16 mouse cellular contexts compared by ENCODE assay signal in genomic region chr8:119531973-119532372, GRCm38 (mm10). TPM values are rescaled to one million over a fixed set of nuclear protein-coding genes. Genes with fewer than 3 reads are reported as not detected.
DNase-seq lines count a peak whose midpoint lies in the region; ATAC-seq and TF ChIP-seq lines count a peak whose summit lies in the region.
"Had no signal": no experiment of that assay in that cellular context is flagged by ENCODE, and none has a peak within 500 bp of the region (broad histone marks: within the 10 kb centered on the region; RNA-seq: fewer than 3 reads in every experiment).

No protein-coding gene starts in this region.

- ATAC-seq in intestine, embryonic 16.5 days = 0 out of 2 replicates have a peak, but pooled peaks have one; percentile 31
- ATAC-seq in intestine, embryonic 15.5 days = no peak
- ATAC-seq: CD4-positive, CD25-positive, alpha-beta regulatory T cell, adult 4 months had no signal

- H3K9ac ChIP-seq in intestine, embryonic 16.5 days (ENCODE audit: low read depth, low read length) = no peak overlapping the region
- H3K9ac ChIP-seq in intestine, embryonic 15.5 days = no peak overlapping the region

- TF ChIP-seq POLR2A in thymus, adult 2 months (IDR thresholded peaks at IDR 0.05; ENCODE audit: control insufficient read depth, extremely low read depth, insufficient read depth, low read length, poor library complexity) = no peak

- no peak overlapping the region for H3K4me3 ChIP-seq in intestine, embryonic 16.5 days (ENCODE audit: low read length)
- H3K4me3 ChIP-seq in intestine, embryonic 15.5 days (replicated peaks) = no peak overlapping the region
- no peak overlapping the region for H3K4me3 ChIP-seq in left cerebral cortex, adult 2 months
- H3K4me3 ChIP-seq in thymus, adult 2 months (ENCODE audit: control insufficient read depth, insufficient read depth, low read length) = no peak overlapping the region
- H3K4me3 ChIP-seq: midbrain, embryonic 10.5 days had no signal

- peaks cover 9% of the 10 kb centered on the region; the same call in 1 of the 2 replicates for H3K4me1 ChIP-seq in intestine, embryonic 16.5 days (ENCODE audit: control insufficient read depth, insufficient read depth, low read length)
- H3K4me1 ChIP-seq in intestine, embryonic 15.5 days (replicated peaks) = no peaks in the 10 kb centered on the region
- H3K4me1 ChIP-seq in thymus, adult 2 months (replicated peaks; ENCODE audit: control insufficient read depth, insufficient read depth, low read length) = no peaks in the 10 kb centered on the region

- peak; percentile 72 for DNase-seq in layer of hippocampus, adult 11-12 months (ENCODE audit: low spot score)
- DNase-seq in left cerebral cortex, adult 2 months (ENCODE audit: extremely low spot score in 1 of 2, low spot score in 2 of 2) = peak; percentile 62 to 68
- peak; percentile 70 to 87 for DNase-seq in right cerebral cortex, postnatal 36 days (ENCODE audit: low spot score in 2 of 2)
- no peak for DNase-seq in kidney, postnatal 36 days
- DNase-seq in kidney, postnatal 10 days = no peak
- DNase-seq in thymus, adult 2 months = no peak
- DNase-seq: cerebellum, postnatal 14 days; gastrocnemius, postnatal 10 days; kidney, postnatal 14 days had no signal

- H3K27ac ChIP-seq in intestine, embryonic 16.5 days (ENCODE audit: low read length) = no peak overlapping the region
- H3K27ac ChIP-seq in intestine, embryonic 15.5 days = no peak overlapping the region
- H3K27ac ChIP-seq in left cerebral cortex, adult 2 months = no peak overlapping the region
- no peak overlapping the region for H3K27ac ChIP-seq in thymus, adult 2 months (ENCODE audit: control insufficient read depth, insufficient read depth, low read length)
- H3K27ac ChIP-seq: midbrain, embryonic 10.5 days had no signal

- TF ChIP-seq CTCF in left cerebral cortex, adult 2 months (IDR thresholded peaks at IDR 0.05) = no peak
- no peak for TF ChIP-seq CTCF in thymus, adult 2 months (IDR thresholded peaks at IDR 0.05; ENCODE audit: borderline replicate concordance, control insufficient read depth, extremely low read depth, insufficient read depth, low read length, poor library complexity)

- intact Hi-C loops in left cerebral cortex, adult 2 months (cut with DNase I) = no loop called here

- WGBS in intestine, embryonic 16.5 days = 84% methylated on average over 9 of the region's 9 CpGs
- 88% methylated on average over 9 of the region's 9 CpGs for WGBS in intestine, embryonic 15.5 days
- WGBS in thymus, adult 2 months = 92% methylated on average over 9 of the region's 9 CpGs

- H3K27me3 ChIP-seq in intestine, embryonic 16.5 days (replicated peaks; ENCODE audit: control insufficient read depth, insufficient read depth, low read length) = no peaks in the 10 kb centered on the region
- H3K27me3 ChIP-seq in intestine, embryonic 15.5 days (replicated peaks) = no peaks in the 10 kb centered on the region
- H3K27me3 ChIP-seq in thymus, adult 2 months (ENCODE audit: control insufficient read depth, insufficient read depth, low read length) = no peaks in the 10 kb centered on the region

- no peaks in the 10 kb centered on the region for H3K9me3 ChIP-seq in intestine, embryonic 16.5 days (ENCODE audit: control insufficient read depth, low read length)
- no peaks in the 10 kb centered on the region for H3K9me3 ChIP-seq in intestine, embryonic 15.5 days
- H3K9me3 ChIP-seq: midbrain, embryonic 10.5 days had no signal

- H3K4me2 ChIP-seq in intestine, embryonic 16.5 days (ENCODE audit: low read depth, low read length) = no peak overlapping the region
- no peak overlapping the region for H3K4me2 ChIP-seq in intestine, embryonic 15.5 days (replicated peaks)
- H3K4me2 ChIP-seq: liver, embryonic 11.5 days had no signal

- peaks cover 33% of the 10 kb centered on the region for H3K36me3 ChIP-seq in intestine, embryonic 16.5 days (ENCODE audit: control insufficient read depth, insufficient read depth, low read length)
- H3K36me3 ChIP-seq in intestine, embryonic 15.5 days = peaks cover 64% of the 10 kb centered on the region
- H3K36me3 ChIP-seq in thymus, adult 2 months (ENCODE audit: control insufficient read depth, insufficient read depth, low read length) = peaks cover 92% of the 10 kb centered on the region

RNA-seq across cellular contexts. Expression of gene Mbtps1, which starts 26.6 kb away (rescaled TPM):
- 78.0 and 82.5 TPM in 2 replicates for polyA plus RNA-seq in intestine, embryonic 16.5 days (2015; fragmentation: Nextera tagmentation; extraction: Ambion mirVana)
- polyA plus RNA-seq in intestine, embryonic 15.5 days (2015; fragmentation: Nextera tagmentation; extraction: Ambion mirVana) = 83.6 and 88.8 TPM in 2 replicates
- 10 to 100 TPM; 61.0 to 64.3 TPM for total RNA-seq in left cerebral cortex, adult 2 months (2021)
- polyA plus RNA-seq in thymus, adult 2 months (2012; rRNA removed) = 166 and 177 TPM in 2 replicates

RNA-seq across cellular contexts. Expression of gene Slc38a8, which starts 30.5 kb away (rescaled TPM):
- polyA plus RNA-seq in intestine, embryonic 16.5 days (2015; fragmentation: Nextera tagmentation; extraction: Ambion mirVana) = 0.05 and 0.06 TPM in 2 replicates
- polyA plus RNA-seq in intestine, embryonic 15.5 days (2015; fragmentation: Nextera tagmentation; extraction: Ambion mirVana) = 0.05 TPM in 1 of 2 replicates, not detected in the other
- under 1 TPM; 0.30 to 0.48 TPM for total RNA-seq in left cerebral cortex, adult 2 months (2021)
- 0.27 and 0.51 TPM in 2 replicates for polyA plus RNA-seq in thymus, adult 2 months (2012; rRNA removed)
- total RNA-seq: gastrocnemius, postnatal 10 days had no signal
- polyA plus RNA-seq: CD4-positive, CD25-positive, alpha-beta regulatory T cell, adult 4 months; liver, embryonic 11.5 days; lung, embryonic 16.5 days had no signal

RNA-seq across cellular contexts. Expression of gene Hsdl1, which starts 43.0 kb away (rescaled TPM):
- polyA plus RNA-seq in intestine, embryonic 16.5 days (2015; fragmentation: Nextera tagmentation; extraction: Ambion mirVana) = 32.3 and 33.3 TPM in 2 replicates
- polyA plus RNA-seq in intestine, embryonic 15.5 days (2015; fragmentation: Nextera tagmentation; extraction: Ambion mirVana) = 28.8 and 32.6 TPM in 2 replicates
- 10 to 100 TPM; 42.3 to 43.1 TPM for total RNA-seq in left cerebral cortex, adult 2 months (2021)
- 149 and 176 TPM in 2 replicates for polyA plus RNA-seq in thymus, adult 2 months (2012; rRNA removed)

RNA-seq across cellular contexts. Expression of gene Dnaaf1, which starts 43.1 kb away (rescaled TPM):
- polyA plus RNA-seq in intestine, embryonic 16.5 days (2015; fragmentation: Nextera tagmentation; extraction: Ambion mirVana) = 2.6 and 3.5 TPM in 2 replicates
- polyA plus RNA-seq in intestine, embryonic 15.5 days (2015; fragmentation: Nextera tagmentation; extraction: Ambion mirVana) = 1.4 and 2.1 TPM in 2 replicates
- under 1 TPM; 0.27 to 0.35 TPM for total RNA-seq in left cerebral cortex, adult 2 months (2021)
- 0.90 and 1.1 TPM in 2 replicates for polyA plus RNA-seq in thymus, adult 2 months (2012; rRNA removed)
- total RNA-seq: gastrocnemius, postnatal 10 days had no signal
- polyA plus RNA-seq: CD4-positive, CD25-positive, alpha-beta regulatory T cell, adult 4 months; embryonic facial prominence, embryonic 11.5 days had no signal

Comparison
In these comparisons a context has a peak if more than half of its experiments do, and no peak if none do; other contexts are left out.
1. DNase-seq: peak in layer of hippocampus, adult 11-12 months (single experiment), left cerebral cortex, adult 2 months (2 of 2) and right cerebral cortex, postnatal 36 days (2 of 2); none in kidney, postnatal 36 days (0 of 2), kidney, postnatal 10 days (single experiment) and thymus, adult 2 months (single experiment).